Mouse (Mus musculus) c-Kit-positive CD71-positive TER-119-positive erythroid progenitor cells, embryonic 14.5 days (primary cell): ENCODE results near the gene AL607142.1.
A peak's percentile ranks its signal among the peaks of the same experiment; 100 is the strongest.

Source experiments
- DNase-seq: peaks from one replicate; pipeline ENCODE4 v3.0.0-alpha.2; 2013; ENCODE audit warnings: low spot score

Gene AL607142.1

GRCm38 (mm10) chr4:120104599-120104998 lies 39.8 kb downstream of the AL607142.1 start:
- no peak for DNase-seq

GRCm38 (mm10) chr4:120106362-120106761 lies 41.6 kb downstream of the AL607142.1 start:
- no peak for DNase-seq

DNA sequence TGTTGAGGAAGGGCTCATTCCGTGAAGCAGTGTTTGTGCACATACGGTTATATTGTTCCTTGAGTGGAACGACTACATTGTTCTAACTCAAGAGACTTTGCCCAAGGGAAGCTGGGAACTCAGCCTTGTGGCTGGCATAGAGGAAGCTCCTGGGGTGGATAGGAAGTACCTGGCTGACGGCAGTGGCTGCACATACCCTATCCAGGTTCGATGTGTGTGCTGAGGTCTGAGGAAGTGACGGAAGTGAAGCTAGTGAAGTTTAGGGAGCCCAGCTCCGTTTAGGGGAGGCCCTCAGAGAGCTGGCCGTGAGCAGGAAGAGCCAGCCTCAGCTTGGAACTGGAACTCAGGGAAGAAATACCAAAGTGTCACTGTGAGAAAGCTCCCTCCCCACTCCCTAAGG lies 43.0 kb downstream of the AL607142.1 start:
- DNase-seq = no peak

- DNase-seq = no peak
These were observed 50.7 kb downstream of the AL607142.1 start for GRCm38 (mm10) chr4:120115516-120115915.

- DNase-seq = no peak
These were observed 51.5 kb downstream of the AL607142.1 start for GRCm38 (mm10) chr4:120116312-120116711.

DNA sequence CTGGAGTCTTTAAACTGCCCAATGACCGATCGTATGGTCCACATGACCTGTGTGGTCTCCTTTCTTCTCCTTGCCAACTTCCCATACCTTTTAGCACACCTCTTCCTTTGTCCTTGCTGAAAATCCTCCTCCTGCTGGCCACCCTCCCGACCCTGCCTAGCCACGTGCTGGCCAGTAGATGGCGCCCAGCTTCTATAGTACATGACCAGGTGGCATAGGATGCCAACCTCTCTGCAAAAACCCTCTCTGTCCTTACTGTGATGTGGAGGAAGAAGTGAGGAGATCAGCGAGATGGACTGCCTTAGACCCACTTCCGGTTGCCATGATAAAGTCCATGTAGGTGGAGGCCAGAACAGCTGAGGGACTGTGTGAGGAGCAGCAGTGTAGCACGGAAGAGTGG lies 55.5 kb downstream of the AL607142.1 start:
- no peak for DNase-seq

- no peak for DNase-seq
These were observed 59.9 kb downstream of the AL607142.1 start for GRCm38 (mm10) chr4:120124656-120125055.

DNA sequence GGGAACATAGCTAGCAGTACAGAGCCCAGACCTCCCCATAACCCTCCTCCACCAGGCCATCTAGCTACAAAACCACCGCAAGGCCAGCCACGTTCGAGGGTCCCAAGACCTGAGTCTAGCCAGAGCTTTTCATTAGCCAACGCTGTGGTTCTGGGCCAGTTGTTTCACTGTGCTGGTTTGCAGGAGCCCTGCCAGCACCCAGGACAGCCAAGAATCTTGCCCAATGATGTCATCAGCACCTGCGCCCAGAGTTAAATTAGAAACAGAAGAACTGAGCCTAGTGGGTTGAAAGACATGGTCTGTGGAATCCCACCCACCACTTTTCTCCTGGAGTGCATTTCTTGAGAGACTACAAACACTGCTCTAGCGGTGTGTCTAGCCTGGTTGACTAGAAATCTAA lies 61.3 kb downstream of the AL607142.1 start:
- DNase-seq = no peak

DNA sequence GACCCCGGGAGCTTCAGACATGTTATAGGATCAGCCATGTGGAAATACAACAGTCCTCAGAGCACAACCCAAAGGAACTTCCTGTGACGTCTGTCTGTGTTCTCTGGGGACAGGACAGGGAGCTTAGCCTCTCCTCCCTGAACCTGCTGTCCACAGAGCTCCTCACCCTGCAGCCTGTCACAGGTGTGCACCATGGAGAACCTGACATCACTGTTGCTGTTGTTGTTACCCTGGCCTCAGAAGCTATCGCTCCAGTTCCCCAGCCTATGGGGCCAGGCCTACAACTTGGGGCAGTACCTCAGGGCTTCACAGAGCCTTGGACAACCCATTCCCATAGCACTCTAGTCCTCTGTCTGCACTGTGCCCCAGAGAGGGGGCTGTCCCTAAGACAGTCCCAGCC lies 62.5 kb downstream of the AL607142.1 start:
- DNase-seq = no peak

- no peak for DNase-seq
These were observed 63.2 kb downstream of the AL607142.1 start for GRCm38 (mm10) chr4:120128033-120128432.

DNA sequence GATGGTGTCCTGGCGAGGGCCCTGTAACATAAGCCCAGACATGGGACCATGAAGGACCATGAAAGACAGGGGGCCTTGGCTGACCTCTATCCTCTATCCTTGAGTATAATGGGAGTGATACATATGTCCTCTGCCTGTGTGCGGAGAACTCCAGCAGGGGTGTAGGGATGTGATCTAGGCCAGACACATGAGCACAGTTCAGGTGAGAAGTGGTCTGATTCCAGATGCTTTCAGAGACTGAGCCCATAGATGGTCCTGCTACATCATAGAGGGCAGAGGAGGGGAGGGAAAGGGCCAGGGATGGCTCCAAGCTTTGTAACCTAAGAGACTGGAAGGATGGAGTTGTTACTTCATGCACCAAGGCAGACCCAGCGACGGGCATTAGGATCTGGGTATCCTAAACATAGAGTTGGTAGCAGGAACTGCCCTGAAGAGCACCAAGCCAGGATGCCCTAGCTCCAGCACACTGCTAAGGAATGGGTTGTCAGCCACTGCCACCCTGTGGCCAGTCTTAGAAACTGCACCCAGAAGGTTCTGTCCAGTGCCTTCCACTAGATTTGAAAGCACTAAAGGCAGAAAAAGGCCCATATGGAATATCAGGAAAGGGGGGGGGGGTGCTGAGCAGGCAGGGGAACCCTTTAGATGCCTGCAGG lies 64.6 kb downstream of the AL607142.1 start:
- peak; percentile 10 for DNase-seq

GRCm38 (mm10) chr4:120130926-120131325 lies 66.1 kb downstream of the AL607142.1 start:
- DNase-seq = no peak

DNA sequence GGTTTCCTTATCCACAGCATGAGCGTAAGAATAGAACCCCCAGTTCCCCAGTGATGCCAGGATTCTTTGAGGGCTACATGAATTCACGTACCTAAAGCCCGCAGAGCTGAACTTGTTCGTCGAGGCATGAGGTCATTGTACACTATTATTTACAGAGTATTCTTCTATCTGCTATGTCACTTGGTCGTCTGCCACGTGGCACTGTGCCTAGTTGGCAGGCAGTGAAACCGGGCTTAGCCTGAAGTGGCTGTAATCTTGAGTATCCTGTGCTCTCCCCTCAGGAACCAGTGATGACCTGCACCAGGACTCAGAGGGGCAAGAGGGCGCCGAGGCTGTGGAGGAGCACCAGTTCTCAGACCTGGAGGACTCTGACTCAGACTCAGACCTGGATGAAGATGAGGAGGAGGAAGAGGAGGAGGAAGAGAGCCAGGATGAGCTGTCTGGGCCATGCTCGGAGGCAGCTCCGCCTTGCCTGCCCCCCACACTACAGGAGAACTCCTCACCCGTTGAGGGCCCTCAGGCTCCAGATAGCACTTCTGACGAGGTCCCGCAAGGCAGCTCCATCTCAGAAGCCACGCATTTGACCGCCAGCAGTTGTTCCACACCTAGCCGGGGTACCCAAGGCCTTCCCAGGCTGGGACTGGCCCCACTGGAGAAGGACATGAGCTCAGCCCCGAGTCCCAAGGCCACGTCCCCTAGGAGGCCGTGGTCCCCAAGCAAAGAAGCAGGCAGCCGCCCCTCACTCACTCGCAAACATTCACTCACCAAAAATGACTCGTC lies 66.8 kb downstream of the AL607142.1 start:
- no peak for DNase-seq

GRCm38 (mm10) chr4:120134223-120134622 lies 69.4 kb downstream of the AL607142.1 start:
- DNase-seq = no peak

DNA sequence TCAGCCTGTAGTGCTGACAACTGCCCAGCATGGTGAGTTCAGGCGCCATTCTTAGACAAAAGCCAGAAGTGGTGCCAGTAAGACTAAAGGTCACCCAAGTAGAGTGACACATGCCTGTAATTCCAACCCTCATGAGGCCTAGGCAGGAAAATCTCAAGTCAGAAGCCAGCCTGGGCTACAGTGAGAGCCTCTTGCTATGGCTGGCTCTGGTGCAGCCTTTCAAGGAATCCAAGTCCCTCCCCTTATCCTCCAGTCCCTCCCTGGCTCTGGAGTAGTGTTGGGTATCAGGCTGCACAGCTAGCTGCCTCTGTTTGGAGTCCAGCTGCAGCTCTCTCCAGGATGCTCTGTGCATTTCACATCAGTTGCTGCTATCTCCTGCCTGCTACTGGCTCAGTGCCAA lies 77.0 kb downstream of the AL607142.1 start:
- DNase-seq = no peak

DNA sequence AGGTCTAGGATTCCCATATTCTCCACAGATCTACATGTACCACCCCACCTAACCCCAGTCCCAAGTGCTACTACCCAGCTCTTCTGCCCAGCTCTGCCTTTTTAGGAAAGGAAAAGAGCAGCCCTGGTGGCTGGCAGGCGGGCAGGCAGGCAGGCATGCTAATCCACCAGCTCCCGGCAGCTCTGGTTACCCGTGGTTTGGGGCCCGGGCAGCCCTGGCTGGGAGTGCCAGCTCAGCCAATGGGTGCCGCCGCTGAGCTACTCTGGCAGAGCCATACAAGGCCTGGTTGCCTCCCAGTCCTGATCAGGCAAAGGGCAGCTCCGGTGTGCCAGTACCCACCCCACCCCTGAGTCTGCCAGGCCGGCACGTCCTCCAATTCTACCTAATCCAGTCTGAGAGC lies 78.1 kb downstream of the AL607142.1 start:
- DNase-seq = no peak
